Mouse (Mus musculus) thymus, adult 18-20 months (tissue): ENCODE measurements around the gene Yjefn3.
"Not testable (repeated sequence)": the region's sequence is repeated elsewhere in the genome, so short reads cannot be mapped to it uniquely, and the experiment has no call there.

Source experiments
- DNase-seq, 2 experiments: peaks; one replicate each; pipeline ENCODE4 v3.0.0; 2022; ENCODE audit warnings: mixed read lengths in 2 of 2

The Yjefn3 gene

DNA sequence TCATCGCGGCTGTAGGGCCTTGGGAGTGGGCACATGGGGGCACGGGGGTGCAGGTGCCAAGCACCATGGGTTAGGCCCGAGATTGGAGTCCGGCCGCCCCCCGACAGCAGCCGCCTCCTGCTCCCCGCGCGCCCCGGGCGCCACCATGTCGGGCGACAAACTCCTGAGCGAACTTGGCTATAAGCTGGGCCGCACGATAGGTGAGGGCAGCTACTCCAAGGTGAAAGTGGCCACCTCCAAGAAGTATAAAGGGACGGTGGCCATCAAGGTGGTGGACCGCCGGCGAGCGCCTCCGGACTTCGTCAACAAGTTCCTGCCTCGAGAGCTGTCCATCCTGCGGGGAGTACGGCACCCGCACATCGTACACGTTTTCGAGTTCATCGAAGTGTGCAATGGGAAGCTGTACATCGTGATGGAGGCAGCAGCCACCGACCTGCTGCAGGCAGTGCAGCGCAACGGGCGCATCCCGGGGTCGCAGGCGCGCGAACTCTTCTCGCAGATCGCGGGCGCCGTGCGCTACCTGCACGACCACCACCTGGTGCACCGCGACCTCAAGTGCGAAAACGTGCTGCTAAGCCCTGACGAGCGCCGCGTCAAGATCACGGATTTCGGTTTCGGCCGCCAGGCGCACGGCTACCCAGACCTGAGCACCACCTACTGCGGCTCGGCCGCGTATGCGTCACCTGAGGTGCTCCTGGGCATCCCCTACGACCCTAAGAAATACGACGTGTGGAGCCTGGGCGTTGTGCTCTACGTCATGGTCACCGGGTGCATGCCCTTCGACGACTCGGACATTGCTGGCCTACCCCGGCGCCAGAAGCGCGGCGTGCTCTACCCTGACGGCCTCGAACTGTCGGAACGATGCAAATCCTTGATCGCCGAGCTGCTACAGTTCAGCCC lies at the start of gene Yjefn3, which contains the start of the genes Tssk6 and Ndufa13:
Gene Yjefn3, minus strand, starts transcription at position 550 of the 900 bp plus-strand sequence.
Gene Tssk6, plus strand, starts transcription at position 22 of the 900 bp plus-strand sequence.
Gene Ndufa13, minus strand, starts transcription at position 396 of the 900 bp plus-strand sequence.
- peak; percentile 39 to 55 for DNase-seq

DNA sequence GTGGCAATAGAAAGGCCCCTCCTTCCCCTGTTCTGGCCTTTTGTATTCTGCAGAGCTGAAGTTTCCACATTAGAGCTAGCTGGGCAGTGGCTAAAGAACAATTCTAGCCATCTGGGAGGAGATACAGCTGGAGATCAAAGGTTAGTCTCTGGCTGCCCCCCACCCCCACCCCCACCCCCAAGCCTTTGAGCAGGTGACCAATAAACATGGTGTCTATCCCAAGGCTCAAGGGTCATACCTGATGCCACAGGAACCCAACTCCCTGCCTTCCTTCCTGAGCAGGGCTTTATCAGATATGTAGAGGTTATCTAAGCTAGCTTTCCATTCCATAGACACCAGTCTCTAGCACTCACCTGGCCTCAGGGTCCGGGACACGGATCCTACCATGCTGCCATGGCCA lies 47.8 kb upstream of the Yjefn3 start:
- DNase-seq, result no peak

DNA sequence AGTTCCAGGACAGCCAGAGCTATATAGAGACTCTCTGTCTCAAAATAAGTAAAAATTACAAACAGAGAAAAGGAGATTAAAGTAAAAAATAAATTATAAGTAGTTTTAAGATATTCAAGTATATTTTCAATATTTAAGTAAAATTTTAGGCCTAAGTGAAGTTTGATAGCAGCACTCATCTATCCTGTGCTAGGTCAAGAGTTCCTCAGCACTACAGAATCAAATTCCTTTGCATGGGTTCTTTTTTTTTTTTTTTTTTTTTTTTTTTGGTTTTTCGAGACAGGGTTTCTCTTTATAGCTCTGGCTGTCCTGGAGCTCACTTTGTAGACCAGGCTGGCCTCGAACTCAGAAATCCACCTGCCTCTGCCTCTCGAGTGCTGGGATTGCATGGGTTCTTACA lies 40.0 kb upstream of the Yjefn3 start:
- not testable (repeated sequence) for DNase-seq

DNA sequence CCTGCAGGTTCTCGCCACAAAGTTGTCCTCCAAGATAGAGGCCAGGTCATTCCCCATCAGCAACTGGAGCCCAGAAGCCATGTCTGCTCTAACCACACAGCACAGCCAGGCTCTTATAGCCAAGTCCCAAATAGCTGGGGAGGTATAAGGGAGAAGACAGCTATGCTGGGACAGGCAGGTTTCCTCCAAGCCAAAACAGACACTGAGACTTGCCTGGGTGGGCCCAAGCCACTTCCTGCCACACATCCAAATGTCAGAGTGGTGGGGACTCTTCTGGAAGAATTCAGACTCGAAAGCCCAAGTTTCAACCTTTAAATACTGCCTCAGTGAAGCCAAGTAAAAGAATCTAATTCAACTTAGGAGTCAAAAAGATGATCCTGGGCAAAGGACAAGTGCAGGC lies 37.9 kb upstream of the Yjefn3 start:
- DNase-seq, result no peak

DNA sequence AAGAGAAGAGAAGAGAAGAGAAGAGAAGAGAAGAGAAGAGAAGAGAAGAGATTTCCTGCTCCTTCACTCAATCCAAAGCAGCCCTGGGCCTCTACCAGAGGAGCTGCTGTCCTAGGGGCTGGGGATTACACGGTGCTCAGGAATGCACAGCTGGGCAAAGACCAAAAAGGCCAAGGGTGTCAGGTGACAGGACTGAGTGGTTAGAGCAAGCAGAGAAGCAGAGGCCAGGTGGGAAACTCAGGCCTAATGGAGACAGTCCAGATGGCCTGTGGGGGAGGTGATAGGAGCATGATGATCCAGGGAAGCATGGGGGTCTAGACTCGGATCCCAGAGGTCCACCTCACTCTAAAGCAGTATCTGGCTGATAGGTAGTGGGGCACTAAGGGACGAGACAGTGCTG lies 37.1 kb upstream of the Yjefn3 start:
- DNase-seq, result no peak

DNA sequence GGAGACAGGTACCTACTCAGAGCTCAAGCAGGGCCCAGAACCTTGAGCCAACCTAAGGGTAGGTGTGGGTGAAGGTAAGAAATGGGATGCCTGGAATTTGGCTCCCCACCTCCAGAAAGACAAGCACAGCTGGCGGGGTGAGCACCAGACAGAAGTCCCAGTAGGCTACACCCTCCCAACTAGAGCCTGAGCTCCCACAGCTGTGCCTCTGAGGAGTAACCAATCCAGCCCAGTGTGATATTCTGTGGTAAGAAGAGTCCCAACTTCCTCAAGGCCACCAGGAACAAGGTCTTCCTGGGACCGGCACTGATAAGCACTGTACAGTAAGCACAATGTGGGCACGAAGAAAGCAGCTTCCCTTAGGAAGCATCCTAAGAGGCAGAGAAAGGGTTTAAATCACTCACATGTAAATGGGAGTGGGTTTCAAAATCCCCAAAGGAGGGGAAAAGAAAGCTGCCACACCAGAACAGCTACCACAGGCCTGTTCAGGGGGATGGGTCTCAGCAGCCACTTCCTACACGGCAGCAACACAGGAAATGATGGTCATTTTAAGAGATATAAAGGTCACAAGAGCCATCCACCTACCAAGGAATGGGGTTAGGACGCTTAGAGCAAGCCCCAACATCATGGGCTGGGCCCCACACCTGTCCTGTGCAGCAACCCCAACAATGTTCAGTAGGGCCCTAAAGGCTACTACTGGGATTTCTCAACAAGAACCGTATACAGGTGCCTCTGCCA lies 35.9 kb upstream of the Yjefn3 start:
- DNase-seq, result no peak

DNA sequence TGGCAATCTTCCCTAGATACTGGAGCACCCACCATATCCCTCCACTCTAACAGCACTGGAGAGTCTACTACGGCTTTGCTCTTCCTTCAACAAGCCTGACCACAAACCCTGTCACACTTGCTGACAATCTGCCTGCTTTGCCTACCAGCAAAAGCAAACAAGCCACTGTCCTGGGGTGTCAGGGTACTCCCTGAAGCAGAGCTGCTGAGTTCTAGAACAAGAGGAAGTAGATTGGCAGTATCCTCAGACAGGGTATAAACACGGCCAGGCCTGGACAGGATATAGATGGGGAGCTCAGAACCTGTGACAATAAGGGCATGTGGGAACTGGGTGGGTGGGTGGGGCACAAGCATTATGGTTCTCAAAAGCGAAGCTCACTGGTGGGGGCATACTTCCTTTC lies 35.0 kb upstream of the Yjefn3 start:
- no peak for DNase-seq

DNA sequence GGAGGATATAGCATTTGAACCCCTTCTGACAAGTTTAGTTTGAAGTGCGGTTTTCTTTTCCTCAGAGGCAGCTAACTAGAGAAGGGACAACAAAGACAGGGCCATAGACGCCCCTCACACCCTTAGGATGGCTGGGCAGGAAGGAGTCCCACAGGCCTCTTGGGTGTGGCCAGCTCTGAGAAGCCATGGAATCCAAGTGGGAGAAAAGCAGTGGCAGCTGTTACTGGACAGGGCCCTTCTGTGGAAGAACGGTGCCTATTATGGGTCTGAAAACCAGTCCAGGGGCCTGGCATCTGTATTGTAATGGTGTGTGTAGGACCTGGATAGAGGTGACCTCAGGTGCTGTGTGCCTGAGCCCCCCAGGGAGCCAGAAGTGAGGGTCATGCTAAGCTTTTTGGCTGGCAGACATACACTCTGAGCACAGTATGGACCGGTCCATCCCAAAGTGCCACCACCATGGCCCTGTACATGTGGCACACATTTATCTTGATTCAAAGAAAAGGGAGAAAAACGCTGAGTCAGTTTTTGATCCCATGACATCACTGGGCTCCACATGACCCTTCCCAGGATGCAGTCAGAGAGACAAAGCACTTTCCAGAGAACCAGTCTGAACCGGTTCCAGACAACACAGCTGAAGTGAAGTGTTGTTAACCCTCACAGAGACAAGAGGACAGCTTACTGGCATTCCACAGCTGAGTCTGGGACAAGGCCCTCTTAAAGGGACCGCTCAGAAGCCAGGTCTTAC lies 33.7 kb upstream of the Yjefn3 start:
- no peak for DNase-seq

DNA sequence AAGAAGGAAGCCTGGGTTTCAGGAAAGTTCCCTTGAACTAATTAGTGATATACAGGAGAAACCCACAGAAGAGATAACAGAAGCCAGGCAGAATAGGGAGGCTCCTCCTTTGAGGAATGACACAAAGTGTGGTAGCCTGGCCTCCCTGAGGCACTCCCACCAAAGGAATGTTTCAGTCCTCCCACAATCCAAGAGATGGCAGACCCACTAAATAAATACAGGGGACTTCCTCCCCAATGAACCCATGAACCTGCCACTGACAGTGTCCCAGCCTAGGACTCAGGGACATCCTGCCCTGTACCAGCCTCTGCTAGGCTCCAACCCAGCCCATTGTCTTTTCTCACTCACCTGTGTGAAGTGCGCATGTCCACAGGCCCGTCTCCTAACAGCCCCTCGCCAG lies 32.9 kb upstream of the Yjefn3 start:
- DNase-seq, result no peak

DNA sequence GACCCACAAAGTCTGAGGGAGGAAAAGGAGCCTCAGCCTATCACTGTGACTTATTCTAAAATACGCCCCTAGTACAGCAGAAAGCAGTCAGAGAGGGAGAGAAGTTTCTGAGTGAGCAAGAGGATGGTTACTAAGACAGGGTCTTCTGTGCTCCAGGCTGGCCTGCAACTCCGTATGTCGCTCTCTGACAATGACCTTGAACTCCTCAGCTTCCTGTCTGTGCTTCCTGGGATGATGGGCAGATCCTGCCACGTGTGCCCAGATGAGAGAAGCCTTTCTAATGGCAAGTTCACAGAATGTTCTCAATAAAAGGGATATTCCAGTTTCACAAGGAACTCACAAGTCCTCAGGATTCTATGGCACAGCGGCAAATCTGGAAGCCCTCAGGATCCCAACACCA lies 32.1 kb upstream of the Yjefn3 start:
- DNase-seq, result no peak

DNA sequence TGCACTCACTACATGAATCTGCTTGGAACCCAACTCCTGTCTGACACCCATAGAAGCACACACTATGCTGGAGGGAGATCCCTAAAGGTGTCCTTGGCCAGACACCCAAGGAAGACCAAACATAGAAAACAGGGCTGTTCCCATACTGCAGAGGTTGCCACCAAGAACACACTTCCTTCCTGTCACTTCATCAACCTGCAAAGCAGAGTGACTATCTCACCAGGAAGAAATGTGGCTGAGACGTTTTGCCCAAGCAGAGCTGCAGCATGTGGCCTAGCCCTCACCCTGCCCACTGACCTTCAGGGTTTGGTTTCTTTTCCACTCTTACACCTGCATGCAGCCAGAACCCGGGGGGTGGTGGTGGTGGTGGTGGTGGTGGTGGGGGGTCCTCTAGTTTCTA lies 31.3 kb upstream of the Yjefn3 start:
- no peak for DNase-seq

DNA sequence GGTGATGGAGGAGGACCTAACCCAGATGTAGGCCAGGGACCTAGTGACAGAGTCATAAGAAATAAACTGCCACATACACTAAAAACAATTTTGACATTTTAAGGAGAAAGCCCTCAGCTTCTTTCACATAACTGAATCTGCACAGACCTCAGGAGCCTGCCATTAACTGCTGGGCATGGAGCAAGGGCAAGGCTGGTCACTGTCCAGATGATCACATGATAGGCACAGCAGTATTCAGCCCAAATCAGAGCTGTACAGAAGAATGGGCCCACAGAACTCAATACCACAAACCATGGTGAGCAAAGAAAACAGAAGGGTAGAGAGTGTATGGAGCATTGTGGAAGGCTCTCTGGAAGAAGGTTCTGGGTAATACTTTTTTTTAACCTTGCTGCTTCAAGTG lies 24.4 kb upstream of the Yjefn3 start:
- no peak for DNase-seq

DNA sequence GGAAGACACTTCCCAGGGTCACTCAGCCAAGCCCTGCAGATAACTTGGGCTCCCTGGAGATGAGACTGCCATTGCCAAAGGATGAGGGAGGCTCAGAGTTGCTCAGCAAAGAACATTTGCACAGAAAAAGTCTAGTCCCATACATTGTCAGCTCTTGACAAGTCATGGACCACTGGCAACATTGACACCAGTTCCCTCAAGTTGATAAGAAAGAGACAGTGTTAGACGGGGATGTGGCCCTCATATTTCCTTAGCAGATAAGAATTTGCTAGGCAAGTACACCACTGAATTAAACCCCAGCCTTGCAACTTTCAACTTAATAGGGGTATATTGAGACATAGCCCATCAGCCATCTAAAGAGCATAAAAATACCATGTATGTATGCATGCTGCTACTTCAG lies 21.5 kb upstream of the Yjefn3 start:
- DNase-seq, result no peak

DNA sequence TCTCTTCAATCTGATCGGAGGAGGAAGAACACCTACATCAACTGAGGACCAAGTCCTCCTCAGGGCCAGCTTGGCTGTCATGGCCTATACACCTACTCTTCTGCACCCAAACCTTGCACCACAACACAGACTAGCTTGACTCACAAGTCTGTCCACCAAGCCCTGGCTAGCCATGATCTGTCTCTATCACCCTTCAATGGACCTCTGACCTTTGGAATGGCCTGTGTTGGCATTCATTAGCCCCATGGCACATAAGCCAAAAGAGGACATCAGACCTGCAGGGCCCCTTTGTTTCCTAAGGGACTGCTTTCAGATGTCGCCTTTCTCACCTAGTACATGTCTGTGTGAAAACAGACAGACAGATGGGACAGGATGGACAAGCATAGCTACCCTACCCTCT lies 18.6 kb upstream of the Yjefn3 start:
- no peak for DNase-seq

DNA sequence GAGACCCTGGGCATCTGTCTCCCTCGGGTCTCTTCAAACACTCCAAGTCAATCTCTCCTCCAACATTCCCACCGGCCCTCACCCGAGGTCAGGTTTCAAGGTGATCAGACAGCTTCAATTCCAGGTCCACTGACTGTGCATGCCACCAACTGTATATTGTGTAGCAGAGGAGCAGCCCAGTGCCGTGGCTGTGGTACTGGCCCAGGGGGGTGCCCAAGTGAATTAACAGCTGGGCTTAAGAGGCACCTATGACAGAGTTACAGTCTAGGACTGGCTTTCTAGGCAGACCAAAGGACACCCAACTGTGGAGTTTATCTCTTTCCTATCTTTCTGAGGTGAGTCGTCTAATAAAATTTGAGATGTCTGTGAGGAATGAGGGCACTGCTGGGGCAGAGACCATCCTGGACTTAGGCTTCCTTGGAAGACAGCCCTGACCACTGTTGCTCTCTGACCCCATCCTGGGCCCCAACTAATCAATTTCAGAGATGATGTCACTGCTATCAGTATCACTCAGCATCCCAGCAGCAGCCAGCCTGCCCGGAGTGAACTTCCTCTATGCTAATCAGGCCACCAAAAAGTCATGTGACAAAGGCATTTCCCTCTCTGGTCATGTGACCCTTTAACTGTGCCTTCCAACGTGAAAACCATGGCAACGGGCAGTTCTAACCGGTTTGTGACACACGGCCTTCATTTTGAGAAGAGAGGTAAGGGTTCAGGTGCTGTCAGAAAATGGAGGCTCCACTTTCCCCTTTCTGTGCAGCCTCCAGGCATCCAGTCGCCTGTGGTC lies 17.6 kb upstream of the Yjefn3 start:
- peak; percentile 36 to 53 for DNase-seq

DNA sequence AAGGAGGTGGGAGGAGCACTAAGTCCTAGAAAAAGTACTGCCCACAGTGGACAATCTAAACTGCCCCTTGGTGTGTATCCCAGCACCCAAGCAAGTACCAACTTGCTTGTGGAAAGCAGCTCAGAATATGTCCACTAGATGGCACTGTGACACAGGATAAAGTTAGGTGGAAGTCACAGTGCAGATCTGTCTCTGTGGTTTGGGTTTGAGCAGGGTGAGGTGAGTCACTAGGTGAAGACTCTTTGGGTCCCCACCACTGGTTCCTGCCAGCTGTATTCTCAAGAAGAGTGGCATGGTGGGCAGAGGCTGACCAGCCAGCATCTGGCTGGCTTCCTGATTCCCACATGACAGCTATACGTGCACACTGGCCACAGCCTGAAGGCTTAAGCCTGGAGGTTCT lies 16.5 kb upstream of the Yjefn3 start:
- peak; percentile 23 to 67 for DNase-seq

DNA sequence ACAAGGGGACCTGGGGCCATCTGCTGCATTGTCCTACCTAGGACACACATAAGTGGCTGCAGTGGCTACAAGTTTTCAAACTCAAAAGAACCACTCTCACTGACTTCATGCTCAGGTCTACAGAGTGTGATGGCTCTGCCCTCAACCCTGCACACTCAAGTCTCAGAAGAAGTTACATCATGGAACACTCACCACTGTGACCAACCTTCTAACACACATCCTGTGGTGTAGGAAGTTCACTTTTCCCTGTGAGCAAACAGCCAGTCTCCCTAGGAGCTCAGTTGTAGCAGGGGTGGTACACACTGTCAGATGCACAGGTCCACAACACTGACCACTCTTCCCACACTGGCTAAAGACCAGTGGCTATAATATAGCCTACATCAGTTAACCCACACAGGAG lies 16.0 kb upstream of the Yjefn3 start:
- DNase-seq, result no peak

DNA sequence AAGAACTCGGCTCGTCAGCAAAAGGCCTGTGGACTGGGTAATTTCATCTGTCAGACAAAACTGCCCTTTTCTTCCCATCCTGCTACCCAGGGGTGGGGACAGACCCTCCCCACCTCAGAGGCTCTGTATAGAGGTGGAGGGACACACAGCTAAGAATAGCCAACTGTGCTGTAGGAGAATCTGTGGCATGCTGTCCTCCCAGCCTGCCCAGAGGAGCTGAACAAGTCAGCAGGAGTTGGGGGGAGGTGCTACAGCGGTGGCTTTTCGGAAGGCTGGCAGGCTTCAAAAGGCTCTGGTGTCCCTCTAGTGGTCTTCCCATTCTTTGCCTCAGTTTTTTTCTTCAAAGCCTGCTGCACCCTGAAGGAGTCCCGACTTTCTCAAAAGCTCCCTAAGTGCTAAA lies 13.2 kb upstream of the Yjefn3 start:
- DNase-seq, result no peak

DNA sequence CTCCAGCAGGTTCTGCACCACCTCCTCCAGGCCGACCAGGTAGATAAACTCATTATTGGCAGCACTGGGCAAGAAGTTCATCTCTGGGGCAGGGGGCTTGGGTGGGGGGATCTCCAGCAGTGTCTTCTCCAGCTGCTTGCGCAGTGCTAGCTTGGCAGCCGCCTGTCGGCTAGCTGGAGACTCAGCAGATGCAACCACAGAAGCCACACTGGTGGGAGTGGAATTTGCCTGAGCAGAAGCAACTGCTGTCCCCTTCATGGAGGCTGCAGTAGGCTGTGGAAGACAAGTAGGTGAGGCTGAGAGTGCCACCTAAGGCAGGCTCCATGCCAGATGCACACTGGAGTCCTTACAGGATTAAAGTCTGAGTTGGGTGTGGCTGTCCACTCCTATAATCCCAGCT lies 12.0 kb upstream of the Yjefn3 start:
- no peak for DNase-seq

DNA sequence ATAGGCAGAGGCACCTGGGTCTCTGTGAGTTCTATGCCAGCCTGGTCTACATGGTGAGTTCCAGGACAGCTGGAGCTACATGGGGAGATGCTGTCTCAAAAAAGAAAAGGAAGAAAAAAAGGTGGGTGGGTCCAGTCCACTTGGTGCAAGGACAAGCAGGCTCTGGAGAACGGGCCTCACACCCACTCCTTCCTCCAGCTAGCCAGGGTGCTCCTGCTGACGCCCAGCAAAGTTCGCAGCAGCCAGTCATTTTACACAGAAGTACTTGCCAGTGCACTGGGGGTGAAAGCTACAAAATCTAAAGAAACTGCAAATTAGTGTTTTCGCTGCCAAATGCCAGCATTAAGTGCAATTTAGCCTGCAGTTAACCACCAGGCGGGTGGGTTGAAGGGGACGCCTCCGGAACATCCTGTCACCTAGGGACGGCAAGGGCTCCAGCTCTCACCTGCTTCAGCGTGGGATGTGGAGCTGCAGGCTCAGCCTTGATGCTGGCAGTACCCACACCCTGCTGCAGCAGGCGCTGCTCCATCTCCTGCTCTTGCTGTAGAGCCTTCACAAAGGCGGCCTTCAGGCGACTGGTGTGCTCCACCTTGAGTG lies 10.1 kb upstream of the Yjefn3 start:
- DNase-seq, result no peak

DNA sequence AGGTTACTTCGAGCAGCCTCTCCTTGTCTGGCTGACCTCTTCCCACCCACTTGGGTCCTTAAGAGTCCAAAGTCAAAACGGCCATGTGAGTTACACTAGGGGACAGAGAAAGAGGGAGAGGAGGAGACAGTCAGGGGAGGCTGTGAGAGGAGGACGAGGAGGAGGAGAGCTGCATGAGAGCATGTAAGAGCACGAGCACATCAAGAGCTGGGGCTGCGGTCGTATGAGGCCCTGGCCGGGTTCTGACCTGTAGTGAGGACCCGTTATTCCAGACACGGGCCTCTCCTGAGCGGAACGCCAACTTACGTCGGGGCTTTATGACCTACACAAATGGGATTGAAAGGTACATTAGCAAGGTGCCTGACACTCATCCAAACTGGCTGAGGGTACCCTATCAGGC lies 9.4 kb upstream of the Yjefn3 start:
- no peak for DNase-seq

DNA sequence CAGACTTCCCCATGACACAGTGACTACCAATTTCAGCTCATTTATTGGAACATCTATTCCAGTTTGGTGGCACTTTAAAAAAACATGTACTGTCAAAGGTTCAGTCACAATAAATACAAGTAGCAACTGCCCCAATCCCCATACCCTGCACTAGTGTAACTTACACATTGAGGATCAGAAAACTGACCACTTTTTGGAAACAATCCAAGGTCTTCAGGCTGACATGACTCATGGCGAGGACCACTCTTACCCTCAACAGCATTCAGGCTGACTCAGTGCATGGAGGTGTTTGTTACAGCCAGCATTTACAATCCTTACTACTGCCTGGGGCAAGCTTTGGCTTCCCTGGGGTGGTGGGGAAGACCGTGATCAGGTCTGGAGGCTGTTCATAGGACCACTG lies 4.6 kb upstream of the Yjefn3 start:
- DNase-seq, result no peak
